Mouse (Mus musculus) gastrocnemius, postnatal 4 days (tissue): Measurements from ENCODE around the gene Srarp. TPM values are rescaled to one million over a fixed set of nuclear protein-coding genes. Genes with fewer than 3 reads are reported as not detected.

ENCODE experiments used
- DNase-seq, 2 experiments: peaks; one replicate each; pipeline ENCODE4 v3.0.0; 2021 to 2022; ENCODE audit warnings: low spot score in 2 of 2, mixed read lengths in 2 of 2
- total RNA-seq, 2 experiments: library from RNA; stranded (reverse); gene quantifications; 2 replicates each; pipeline ENCODE4 v1.2.3; 2021

The Srarp gene
- total RNA-seq, 2 experiments from 2014 or later = not detected

DNA sequence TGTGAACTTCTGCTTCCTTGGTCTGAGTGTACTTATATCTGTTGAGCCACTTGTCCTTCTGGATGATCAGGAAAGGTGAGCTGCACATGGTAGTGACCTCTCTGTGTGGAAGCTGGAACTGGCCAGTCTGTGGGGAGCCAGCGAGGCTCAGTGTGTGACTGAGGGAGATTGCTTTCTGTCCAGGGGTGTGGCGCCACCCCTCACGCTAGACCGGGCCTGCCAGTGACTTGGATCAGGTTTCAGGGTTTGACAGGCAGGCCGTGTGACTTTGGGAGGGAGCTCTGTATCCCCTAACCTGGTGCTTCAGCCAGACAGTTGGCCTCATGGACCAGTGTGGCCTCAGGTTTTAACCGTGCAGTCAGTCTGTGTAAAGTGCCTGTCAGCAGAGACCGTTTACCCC lies 22.3 kb upstream of the Srarp start:
- DNase-seq = peak in 1 of 2 experiments; percentile 36

- no peak for DNase-seq
Observed at GRCm38 (mm10) chr4:141456193-141456938, 20.5 kb upstream of the Srarp start.

GRCm38 (mm10) chr4:141455526-141455925 lies 19.6 kb upstream of the Srarp start:
- no peak for DNase-seq

DNA sequence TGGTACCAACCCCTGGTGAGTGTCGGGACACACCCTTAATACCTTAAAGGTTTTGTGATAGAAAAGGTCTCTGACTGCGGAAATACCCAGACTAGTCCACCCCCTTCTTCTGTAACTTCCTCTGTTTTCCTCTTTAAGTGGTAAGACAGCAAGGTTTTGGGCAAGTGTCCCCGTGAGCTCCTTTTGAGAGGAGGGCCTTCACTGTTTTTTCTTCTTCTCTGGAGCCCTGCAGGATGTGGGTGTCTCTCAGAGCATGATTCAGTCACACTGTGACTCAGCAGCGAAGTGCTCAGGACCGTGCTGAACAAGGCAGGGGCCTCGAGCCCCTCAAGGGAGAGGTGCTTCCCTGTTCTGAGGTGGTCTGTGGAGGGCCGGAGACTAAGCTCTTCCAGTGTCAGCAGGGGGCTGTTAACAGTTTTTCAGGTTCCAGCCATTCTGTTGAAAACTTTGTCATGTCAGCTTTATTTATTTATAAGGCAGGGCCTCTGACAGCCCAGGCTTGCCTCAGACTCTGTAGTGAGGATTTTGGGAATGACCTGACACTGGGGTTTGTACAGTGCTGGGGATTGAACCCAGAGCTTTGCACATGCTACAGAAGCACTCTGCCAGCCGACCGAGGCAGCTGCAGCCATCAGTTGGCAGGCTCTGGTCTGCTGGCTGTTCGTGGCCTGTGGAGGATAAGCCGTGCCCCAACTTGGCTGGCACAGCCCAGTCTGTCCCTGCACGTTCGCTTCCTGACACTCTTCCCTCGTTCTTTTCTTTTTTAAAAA lies 18.9 kb upstream of the Srarp start:
- no peak for DNase-seq

DNA sequence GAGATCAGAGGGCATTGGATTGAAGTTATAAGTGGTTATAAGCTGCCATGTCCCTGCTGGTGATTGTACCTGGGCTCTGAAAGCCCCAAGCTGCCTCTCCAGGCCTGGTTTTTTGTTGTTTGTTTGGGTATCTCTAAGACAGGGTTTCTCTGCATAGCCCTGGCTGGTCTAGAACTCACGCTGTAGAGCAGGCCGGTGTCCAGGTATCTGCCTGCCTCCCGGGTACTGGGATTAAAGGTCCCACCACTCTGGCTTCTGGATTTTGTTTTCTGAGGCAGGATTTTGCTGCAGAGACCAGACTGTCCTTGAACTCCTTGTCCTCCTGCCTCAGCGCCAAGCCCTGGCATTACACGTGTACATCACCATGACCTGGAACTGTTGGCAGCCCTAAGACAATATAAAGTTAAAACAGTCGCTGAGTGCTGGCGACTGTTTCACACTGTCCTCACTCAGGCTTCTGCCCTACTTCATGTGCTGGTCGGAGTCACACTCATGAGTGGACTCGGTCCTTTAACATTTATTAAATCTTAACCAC lies 16.1 kb upstream of the Srarp start:
- DNase-seq = no peak

- DNase-seq = no peak
Observed at GRCm38 (mm10) chr4:141451251-141451650, 15.3 kb upstream of the Srarp start.

DNA sequence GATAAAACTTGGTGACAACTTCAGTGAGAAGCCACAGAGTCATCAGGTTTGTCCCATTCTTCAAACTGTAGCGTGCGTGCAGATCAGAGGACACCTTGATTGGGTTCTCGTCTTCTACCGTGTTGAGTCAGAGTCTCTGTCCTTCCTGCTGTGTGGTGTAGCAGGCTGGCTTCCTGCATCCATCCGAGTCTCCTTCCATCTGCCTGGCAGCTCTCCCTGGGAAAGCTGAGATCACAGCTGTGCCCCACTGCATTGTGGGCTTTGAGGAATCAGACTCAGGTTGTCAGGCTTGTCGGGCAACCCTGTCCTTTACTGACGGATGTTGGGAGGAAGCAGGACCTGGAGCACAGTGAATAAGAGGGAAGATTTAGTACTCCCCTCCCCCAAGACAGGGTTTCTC lies 10.3 kb upstream of the Srarp start:
- no peak for DNase-seq

DNA sequence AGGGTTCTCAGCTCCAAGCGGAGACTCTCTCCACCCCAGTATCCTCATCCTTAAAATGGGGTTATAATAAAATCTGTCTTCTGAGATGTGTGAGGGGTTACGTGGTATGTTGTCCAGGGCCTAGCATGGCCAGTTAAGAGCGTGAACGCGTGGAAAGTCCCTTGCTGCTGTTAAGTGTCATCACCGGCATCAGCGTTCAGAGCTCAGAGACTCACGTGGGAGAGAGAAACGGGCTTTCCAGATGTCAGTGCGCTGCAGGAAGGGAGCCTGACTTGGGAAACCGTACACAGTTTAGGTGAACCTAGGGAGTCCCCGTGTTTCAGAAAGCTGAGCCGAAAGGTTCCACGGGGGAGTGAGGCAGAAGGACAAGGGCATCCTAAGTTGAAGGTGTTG lies 9.4 kb upstream of the Srarp start:
- DNase-seq = no peak

DNA sequence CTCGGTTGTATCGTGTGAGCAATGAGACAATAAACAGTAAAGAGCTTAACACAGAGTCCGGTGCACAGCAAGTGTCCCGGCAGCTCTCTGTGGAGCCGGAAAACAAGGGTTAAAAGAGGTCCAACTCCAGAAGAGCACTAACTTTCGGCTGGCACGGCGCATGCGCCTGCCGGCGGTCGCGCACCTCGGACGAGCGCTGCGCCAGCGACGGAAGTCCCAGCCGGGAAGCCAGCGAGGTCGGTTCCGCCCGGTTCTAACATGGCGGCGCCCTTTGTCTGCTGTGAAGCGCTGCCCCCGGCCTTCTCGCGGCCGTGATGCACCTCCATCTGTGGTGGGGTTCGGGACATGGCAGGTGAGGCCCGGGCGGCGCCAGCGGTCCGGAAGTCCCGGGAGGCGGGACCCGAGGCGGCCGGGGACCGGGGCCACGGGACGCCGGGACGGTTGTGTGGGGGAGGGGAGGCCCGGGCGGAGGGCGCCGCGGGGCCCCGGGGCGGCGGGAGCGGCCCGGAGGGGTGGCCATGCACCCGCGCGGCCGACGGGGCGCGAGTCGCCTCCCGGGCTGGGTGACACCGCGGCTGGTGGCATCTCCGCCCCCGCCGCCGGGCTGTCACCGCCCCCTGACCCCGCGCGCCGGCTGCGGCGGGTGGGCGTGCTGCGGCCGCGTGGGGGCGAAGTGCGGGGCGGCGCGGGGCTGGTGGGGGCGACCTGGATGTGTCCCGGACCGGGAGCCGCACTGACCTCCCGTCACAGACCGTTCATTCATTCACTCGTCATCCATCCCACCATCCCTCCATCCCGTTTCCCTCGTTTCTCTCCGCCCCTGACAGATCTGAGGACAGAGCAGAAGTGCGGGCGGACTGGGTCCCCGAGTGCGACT lies 8.8 kb upstream of the Srarp start, which contains the start of gene Zbtb17:
TSS of gene Zbtb17 (plus strand) at position 204 of the 877 bp plus-strand sequence.
- peak; percentile 82 to 93 for DNase-seq

DNA sequence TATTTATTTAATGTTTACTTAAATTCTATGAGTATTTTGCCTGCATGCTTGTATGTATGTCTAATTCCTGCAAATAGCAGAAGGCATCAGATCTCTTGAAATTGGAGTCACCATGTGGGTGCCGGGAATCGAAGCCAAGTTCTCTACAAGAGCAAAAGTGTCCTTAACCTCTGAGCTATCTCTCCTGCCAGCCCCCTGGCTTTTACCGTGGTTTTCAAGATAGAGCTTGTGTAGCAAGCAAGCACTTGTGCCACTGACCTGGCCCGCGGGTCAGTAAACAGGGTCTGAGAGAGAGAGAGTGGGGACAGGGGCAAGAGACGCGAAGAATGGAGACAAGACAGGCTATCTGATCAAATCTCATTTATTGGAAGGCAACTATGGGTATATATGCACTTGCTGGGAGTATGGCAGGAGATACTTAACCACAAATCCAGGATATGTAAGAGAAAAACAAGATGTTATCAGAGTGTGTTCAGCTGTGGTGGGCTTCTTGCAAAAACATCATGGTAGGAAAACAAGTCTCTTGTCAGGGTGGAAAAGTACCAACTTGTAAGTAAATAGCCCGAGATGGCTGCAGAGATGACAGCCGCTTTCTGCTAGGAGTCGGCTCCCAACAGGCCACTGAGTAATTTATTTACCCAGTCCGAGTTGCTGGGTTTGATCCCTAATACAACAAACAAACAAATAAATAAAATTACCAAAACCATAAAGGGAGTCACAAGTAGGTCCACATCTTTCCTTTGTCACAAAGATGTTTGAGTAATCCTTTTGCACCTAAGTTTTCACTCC lies 7.9 kb upstream of the Srarp start:
- DNase-seq = no peak

- DNase-seq = no peak
Observed at GRCm38 (mm10) chr4:141440877-141441276, 5.0 kb upstream of the Srarp start.

DNA sequence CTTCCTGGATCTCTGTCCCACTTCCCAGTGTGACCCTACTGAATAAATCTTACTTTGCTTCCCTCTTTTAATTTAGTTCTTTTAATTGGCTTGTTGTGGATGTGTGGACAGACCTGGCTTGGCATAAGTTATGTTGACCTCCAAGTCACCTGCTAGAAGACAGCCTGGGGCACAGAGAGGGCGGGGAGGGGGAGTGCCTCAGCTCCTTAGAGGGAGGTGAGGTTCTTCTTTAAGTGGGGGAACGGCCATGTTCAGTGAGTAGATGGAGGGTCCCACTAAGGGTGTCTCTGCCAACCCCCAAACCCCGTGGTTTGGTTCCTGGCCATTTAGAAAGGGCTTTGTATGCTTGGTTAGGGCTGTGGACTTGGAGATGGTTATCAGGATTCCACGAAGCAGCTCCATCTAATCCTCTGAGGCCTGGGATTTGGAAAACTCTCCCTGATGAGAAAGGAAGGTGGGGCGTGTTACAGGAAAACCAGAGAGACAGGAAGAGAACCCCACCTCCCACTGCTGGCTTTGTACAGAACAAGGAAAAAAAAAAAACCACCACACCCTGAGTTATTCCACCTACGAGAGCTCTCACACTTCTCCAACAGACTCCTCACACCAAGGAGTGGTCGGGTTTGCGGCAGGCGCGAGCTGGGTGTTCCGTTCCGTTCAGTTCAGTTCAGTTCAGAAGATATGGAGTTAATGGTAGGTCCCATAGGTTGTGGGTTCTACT lies 3.3 kb upstream of the Srarp start:
- no peak for DNase-seq

- no peak for DNase-seq
Observed at GRCm38 (mm10) chr4:141433191-141433590, 2.7 kb downstream of the Srarp start.

DNA sequence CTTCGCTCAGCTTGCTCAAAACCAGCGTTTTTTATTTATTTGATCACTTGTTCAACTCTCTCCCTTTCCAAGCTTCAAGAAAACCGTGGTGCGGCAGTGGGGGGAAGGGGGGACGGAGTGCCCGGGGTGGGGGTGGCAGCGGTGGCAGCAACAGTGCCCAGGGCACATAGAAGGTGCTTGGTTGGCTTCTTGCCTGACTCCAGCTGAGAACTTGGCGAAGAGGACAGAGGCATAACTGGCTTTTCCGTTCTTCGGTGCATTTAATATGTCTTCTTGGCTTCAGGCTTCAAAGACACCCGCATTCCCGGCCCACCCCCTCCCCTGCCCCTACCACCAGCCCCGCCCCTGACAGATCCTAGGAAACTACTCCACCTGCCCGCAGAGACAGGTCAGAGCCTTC lies 3.2 kb downstream of the Srarp start:
- DNase-seq = no peak

GRCm38 (mm10) chr4:141430997-141431396 lies 4.9 kb downstream of the Srarp start:
- DNase-seq = peak in 1 of 2 experiments; percentile 63

GRCm38 (mm10) chr4:141429847-141430246 lies 6.1 kb downstream of the Srarp start:
- DNase-seq = peak in 1 of 2 experiments; percentile 48

DNA sequence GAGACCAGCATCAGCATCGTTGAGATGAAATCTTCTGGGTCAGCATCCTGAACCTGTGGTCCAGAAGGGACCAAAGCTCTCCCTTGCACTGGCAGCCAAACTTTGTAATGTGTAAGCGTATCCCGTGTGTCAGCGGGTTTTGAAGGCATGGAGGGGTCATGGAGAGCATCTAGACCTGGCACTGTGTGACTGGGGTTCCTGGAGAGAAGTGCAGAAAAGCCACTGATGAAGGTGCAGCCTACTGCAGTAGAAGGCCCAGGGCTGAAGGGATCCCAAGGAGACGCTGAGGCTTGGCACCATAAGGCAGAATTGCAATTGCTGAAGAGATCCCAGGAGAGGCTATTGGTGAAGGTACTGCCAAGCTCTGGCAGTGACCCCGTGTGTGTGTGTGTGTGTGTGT lies 6.5 kb downstream of the Srarp start:
- DNase-seq = no peak

DNA sequence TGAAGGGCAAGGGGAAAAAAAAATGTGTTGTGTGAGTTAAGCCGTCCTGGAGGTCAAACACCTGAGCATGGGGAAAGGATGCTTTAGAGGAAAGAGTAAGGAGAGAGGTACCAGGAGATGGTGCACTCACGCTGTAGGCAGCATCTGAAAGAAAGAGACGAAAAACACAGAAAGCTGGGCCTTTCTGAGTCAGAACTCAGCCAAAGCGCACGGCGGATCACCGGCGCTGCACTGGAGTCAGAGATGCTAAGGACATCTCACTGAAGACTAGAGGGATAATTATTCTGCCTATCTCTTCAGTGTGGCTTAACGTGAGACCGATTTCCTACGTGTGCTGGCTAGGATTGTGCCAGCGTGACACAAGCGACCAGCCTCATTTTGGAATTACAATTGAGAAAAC lies 8.0 kb downstream of the Srarp start:
- no peak for DNase-seq

GRCm38 (mm10) chr4:141426796-141427745 lies 8.8 kb downstream of the Srarp start:
- no peak for DNase-seq
